Mouse (Mus musculus) liver (tissue): Measurements from ENCODE around the gene Sigmar1.
A peak's percentile ranks its signal among the peaks of the same experiment; 100 is the strongest.

ENCODE experiments used
- DNase-seq: peaks from one replicate; pipeline ENCODE4 v3.0.0-alpha.2; 2020; ENCODE audit warnings: mixed read lengths

The Sigmar1 gene

DNA sequence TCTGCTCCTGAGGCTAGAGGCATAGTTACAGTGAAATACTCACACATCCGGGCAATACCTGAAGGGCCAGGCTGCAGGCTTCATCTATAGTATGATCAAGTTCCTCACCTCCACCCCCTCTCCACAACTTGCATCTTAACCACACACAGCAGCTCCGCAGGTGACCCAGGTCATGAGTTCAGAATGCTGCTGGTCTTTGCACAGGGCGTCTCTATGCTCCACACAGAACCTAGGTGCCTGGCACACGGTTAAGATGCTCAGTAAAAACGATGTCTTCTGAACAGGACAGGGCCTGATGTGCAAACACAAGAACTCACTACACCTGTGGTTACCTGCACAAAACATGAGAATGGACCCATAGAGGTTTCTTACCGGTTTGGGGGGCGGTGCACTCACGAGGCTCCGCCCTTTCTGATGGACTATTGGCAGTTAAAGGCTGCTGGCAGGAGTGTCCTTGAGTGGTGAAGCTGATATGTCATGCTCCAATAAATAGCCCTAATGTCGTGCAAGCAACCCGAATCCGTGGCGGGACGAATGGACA lies 1.1 kb downstream of the Sigmar1 start, which contains the start of gene Galt:
Galt (plus strand) TSS at position 432 of the 541 bp plus-strand sequence.
- peak; percentile 74 for DNase-seq

DNA sequence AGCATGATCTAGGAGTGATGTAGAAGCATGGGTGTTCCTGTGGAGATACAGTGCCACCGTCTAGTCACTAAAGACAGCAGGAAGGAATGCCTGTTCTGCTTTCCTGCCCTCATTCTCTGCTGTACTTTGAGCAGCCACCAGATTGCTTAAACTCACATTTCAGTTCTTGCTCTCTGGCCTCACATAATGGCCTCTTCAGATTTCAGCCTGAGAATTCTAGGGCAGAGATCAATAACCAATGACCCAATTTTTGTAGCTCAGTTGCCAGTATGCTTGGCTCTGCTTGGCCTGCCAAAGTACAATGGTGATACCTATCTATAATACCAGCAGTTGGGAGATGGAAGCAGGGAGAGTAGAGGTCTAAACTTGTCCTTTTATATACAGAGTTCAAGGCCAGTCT lies 10.9 kb downstream of the Sigmar1 start:
- DNase-seq: no peak

DNA sequence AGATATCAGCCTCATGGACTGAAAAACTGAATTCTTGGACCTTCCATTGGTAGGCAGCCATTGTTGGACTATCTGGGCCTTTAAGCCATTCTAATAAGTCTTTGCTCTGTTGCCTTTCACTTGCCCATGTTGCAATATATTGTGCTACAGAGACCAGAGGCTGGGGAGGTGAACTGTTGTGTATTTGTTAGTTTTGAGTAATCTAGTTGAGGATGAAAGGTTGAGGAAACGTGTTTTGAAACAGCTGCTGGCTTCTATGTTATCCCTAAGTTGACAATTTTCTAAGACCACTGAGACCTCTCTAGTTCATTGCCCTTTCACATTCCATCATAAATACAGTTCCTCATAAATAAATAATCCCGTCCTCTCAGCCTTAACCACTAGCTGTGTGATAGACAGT lies 11.8 kb downstream of the Sigmar1 start:
- DNase-seq: no peak

DNA sequence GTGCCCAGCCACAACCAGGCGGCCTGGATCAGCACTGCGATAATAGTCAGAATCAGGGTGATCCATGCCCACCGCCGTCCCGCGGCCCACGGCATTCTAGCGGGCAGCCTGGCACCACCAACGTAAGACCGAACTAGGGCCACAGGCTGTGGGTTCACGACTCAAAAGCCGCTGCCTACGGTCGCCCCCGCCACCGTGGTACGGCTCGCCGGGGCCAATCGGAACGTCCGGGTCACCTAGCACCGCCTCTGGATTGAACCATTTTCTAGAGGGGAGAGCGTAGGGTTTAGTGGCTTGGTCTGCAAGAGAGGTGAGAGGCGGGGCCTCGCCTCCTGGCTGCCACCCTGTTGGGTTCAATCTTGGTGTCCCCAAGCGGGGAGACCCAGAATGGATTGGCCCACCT lies 14.8 kb downstream of the Sigmar1 start:
- DNase-seq: peak; percentile 91

DNA sequence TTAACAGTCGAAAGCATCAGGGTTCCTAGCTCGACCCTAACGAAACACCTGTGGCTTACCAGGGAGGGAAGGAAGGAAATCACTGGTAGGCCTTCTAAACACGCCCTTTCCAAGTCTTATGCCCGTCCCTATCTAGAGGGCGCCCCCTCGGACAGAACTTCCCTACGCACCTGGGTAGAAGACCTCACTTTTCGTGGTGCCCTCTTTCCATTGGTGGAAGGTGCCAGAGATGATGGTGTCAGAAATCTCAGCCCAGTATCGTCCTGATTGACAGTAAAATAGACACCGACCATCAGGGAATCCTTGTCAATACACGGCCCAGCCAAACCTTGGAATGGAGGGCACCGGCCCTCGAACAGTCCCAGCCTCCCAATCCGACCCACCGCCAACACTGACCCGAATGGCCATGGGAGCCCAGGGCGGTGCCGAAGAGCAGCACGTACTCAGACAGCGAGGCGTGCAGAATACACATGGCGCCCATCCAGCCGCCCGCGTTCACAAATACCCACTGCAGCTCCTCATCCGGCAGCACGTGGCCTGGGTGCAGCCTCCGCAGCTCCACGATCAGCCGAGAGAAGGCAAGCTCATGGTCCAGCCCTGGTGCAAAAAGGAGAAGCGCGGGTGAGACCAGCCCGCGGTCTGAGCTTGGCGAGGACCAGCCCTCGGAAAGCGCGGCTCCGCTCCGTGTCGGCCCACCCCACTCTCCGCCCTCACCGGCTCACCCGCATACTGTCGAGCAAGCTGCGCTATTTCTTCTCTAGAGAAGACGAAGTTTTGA lies 15.4 kb downstream of the Sigmar1 start:
- DNase-seq: peak; percentile 32

DNA sequence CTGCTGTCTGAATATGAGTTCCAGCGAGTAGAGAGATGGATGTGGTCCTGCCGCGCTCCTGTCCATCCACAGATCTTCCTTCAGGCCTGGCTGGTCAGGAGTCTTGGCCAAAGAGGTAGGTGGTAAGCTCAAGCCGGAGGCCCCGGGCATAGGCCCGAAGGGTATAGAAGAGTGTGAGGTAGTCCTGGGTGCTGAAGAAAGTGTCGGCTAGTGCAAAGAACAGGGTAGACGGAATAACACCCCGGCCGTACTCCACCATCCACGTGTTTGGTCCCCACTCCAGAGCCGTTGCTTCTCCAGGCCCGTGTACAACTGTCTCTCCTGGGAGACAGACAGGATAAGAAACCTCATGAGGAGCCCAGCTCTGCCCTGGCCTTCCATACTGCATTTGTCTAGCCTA lies 16.7 kb downstream of the Sigmar1 start:
- no peak for DNase-seq

DNA sequence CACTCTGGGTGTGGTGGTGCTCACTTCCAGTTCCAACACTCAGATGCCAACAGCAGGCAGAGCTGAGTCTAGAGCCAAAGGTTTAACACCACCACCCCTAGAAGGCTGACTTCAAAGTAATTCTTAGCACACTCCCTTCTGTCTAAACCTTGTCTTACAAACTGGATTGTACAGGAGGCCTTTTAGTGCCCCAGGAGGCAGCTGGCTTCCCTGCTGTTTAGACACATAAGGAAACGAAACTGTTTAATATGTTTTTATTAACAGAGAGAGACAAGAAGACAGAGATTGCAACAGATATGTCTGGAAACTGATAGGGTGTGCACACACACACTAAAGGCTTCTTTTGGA lies 17.7 kb downstream of the Sigmar1 start:
- DNase-seq: no peak

DNA sequence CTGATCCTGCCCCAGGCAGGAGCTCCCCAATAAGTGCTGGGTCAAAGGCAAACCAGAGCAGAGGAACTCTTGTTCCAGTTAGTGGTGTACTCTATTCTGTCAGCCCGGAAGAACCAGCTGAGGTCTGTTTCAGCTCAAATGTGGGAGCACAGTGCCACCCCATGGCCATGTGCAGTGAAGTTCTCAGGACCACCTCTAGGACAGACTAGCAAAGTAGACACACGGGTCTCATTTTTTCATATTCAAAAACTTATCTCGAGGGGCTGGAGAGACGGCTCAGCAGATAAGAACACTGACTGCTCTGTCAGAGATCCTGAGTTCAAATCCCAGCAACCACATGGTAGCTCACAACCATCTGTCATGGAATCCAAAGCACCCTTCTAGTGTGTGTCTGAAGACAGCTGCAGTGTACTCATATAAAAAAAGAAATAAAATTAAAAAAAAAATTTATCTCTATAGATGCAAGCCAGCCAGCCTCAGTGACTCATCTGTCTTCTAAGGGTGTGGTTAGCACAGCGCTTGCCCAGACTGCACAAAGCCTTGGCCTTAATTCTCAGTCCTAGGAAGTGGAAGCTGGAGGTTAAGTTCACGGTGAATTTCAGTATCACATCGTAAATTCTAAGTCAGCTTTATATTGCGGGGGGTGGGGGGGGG lies 18.2 kb downstream of the Sigmar1 start:
- peak; percentile 54 for DNase-seq

DNA sequence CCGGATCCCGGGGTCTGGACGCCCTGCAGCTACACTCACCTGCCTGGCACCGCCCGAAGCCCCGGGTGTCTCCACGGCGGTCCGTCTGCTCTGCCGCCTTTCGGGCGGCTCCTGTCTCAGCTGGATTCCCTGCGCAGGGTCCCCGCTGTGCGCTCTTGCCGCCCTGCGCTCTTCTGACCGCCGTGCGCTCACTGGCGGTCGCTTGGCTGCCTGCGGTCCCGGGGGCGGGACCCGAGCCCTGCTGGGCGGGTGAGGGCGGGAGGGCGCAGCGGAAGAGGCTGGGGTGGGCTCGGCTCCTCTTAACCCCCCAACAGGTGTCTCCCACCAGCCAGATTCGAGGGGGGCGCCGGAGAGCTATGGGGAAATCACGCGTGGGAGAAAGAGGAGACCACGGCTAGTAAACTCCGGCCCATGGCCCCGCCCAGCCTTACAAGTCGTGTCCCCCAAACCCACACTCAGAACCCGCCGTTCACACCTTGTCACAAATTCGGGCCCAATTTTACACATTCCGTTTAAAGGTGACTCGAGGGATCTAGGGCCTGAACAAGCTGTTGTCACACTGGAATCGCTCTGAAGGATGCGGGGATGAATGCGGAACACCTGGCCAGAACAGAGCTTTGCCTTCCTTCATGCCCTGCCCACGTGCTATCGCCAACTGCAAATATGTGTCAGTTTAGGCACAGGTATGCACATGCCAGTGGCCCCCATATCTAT lies 24.7 kb downstream of the Sigmar1 start, which contains the start of gene Arid3c:
Arid3c (minus strand) TSS at position 91 of the 714 bp plus-strand sequence.
- no peak for DNase-seq

DNA sequence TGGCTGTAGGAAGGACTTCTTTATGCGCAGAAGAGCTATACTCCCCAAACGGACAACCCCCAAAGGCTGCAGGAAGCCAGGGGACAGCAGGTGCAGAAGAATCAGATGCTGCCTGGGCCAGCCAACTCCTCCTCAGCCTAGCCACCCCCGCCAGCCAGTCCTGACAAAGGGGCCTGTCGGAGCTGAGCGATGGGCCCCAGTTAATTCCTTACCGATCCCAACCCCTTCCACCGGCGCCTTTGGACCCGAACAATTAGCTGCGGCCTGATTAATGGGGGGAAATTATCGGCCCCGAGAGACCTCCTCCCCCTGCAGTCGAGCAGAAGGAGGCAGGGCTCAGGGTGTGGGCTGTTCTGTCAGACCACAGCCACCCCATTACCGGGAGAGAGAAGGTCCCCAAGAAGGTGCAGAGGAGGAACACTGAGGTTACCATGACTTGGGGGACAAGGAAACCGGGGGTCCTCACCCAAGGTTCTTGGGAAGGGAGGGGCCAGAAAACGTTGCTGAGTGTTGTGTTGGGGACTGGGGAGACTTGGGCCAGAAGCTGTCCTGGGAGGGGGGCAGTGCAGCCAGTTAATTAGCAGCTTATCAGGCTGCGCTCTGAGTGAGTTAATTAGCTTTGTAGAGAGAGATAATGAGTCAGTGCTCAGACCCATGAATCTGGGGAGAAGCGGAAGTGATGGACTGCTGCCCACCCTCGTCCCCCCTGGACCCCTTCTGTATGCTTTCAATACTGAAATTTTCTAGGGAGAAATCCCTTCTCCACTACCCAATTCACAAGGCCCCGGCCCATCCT lies 28.9 kb downstream of the Sigmar1 start:
- DNase-seq: no peak

DNA sequence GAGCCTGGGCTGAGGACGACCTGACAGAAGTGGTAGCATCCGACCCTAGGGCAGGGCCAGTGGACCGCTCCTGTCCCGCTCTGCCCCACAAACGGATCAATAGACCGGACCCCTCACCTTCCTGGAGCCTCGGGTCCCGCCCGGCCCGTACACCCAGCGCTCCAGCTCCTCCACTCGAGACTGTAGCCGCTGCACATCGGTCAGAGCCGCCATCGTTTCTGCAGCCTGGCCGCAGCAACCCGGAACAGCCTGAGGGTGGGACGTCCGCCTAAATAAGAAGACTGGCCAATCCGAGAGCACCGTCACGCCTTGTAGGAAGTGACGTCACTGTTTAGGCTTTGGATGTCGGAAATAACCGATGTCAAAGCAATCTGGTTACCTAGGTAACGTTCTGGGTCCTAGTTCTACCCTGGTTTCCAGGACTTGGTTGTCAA lies 33.0 kb downstream of the Sigmar1 start, which contains the start of gene Dctn3:
Dctn3 (minus strand) TSS at position 253 of the 434 bp plus-strand sequence.
- peak; percentile 86 for DNase-seq

DNA sequence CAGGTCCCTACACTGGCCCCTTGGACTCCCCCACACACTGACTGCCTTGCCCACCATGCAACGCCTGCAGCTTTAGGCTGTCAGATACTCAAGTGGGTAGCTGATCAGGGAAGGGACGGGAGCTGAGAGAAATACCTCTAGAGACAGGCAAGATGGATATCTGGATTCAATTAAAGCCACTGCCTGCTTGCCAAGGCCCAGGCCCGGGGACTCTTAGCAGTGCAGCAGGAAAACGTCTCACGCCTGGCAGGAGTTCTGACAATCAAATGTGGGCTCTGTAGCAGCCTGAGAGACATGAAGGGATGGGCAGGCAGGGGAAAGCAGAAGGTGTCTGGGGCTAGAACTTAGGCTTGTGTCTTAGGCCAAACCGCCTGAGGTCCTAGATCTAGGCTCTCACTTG lies 39.1 kb downstream of the Sigmar1 start:
- no peak for DNase-seq

DNA sequence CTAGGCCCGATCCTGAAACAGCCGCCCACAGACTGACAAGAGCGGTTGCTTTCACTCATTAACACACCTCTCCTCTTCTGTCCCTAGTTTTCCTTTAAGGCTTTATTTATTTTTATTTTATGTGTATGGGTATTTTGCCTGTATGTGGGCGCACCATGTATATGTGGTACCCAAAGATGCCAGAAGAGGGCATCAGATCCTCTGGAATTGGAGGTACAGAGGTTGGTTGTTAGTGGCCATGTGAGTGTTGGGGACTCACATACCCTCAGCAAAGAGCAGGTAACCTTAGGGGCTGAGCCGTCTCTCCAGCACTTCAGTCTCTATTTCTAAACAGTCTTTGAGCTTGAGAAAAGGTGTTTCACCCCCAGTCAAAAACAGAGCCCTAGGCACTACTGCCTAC lies 40.4 kb downstream of the Sigmar1 start:
- DNase-seq: no peak

DNA sequence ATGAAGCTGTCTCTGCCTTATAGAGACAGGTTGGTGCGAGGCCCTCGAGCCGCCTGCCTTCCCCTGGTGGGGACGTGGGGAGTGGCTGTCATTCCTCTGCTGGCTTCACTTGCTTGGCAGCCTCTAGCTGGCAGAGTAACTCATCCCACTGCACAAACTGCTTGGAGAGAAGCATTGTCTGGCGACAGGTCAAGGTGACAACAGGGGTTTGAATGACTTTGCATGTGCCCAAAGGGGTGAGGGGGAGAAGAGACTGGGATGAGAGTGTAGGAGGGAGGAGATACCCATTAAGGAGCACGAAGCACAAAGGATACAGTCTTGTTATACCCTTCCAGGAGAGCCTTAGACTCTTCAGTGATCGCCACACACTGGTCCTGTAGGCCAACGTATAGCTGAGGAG lies 40.9 kb downstream of the Sigmar1 start:
- no peak for DNase-seq

DNA sequence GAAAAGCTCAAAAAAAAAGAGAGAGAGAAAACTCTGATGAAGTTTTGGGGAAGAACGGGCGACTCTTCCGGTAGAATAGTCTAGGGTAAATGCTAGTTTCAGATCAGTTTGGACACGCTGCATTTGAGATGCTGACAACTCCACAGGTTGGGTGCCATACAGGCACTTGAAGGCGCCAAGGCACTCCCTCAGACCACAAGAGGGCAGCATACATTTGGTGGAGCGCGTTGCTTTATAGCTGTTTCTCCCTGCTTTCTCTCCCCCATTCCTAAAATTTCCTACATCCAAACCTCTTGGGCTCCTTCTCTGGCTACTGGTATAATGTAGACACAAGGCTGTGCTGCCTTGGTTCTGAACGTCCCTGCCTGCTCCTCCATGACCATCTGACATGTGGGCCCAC lies 41.7 kb downstream of the Sigmar1 start:
- DNase-seq: peak; percentile 61

DNA sequence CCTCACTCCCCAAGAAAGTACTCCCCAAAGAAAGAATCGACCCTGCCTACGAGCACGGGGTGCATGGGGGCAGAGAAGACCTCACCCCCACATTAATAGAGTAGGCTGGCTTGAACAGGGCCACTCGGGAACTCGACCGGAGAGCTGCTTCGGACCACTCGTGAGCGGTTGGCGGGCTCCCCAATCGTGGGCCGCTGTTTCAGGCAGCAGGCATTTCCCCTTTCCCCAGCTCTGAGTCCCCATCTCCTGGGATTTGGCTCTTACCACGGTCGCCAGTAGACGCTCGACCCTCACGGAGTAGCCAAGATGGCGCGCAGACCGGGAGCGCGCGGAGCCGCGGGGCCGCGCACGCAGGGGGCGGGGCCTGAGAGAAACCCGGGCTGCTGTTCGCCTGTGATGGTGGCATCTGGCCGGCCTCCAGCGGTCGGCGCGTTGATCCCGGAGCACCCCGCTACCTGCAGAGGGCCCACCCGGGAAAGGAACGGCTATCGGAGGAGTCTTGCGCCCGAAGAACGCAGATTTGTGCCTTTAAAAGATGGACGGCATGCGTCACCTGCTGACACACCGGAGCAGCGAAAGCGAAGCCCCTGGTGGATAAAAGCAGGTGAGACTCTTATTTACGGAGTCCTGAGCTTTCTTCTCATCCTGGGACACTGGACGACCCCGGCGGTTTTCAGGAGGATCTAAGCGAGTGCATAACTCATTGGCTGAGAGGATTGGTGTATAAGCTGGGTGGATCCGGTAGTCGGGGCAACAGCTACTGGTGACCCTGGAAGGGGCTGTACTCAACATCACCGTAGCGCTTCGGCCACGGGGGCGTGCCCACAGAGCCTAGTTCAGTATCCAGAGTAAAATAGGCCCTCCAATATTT lies 42.5 kb downstream of the Sigmar1 start, which contains the start of gene Rpp25l:
Rpp25l (minus strand) TSS at position 338 of the 871 bp plus-strand sequence.
- DNase-seq: peak; percentile 90

DNA sequence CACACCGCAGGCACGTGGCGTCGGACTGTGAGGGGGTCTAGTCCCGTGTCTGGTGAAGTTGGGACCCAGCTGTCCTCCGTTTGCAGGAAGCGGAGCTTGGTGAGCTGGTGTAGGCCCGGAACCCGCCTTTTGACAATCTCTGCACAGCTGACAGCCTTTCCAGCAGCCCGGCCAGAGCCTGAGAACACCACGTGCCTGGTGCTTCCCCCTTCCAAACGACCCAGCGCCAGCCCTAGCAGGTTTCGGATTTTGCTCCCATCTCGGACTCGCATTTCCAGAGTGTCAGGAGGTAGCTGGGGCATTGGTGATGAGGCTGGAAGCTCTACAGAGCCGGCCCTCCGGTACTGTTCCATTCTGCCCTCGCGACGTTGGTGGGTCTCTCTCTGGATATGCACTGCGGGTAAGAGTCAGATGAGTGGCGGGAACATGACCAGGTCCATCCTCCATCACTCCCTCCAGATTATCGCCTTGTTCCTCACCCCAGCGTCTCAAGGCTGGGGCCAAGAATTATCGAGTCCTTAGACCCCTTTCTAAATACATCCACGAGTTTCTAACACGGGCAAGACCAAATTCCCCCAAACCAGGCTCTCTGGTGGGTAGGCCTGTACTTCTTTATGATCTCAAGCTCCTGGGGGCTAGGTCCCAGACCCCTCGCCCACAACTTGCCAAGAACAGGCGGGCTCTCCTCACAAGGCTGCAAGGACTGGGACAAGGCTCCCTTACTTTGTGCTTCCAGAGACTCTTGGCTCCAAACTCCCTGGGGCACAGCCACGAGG lies 43.3 kb downstream of the Sigmar1 start:
- DNase-seq: peak; percentile 23

DNA sequence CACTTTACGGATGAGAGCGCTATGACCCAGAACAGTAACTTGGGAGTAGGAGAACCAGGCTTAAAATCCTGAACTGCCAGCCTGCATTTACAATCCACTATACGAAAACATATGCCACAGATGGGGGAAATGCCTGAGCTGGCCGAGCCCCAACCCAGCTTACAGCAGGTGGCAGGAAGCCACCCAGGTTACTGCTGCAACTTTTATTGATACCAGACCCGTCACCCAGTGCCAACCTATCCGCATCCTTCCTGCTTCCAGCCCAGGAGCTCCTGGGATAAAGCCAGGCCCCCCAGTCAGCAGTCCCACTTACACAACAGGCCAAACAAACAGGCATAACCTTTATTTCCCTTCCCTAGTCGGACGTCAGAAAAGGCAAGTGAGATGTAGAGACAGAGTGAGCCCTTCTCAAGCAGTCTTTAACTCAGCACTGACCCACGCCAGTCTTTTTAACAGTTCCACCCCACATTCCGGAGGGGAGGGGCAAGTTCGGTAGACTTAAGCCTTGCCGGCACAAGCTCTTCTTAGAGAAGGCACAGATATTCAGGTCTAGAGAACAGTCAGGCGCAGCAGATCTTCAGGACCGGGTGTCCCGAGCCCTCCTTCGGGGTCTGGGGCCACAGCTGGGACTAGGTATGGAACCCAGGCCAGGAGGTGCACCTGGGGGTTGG lies 44.1 kb downstream of the Sigmar1 start:
- DNase-seq: no peak

DNA sequence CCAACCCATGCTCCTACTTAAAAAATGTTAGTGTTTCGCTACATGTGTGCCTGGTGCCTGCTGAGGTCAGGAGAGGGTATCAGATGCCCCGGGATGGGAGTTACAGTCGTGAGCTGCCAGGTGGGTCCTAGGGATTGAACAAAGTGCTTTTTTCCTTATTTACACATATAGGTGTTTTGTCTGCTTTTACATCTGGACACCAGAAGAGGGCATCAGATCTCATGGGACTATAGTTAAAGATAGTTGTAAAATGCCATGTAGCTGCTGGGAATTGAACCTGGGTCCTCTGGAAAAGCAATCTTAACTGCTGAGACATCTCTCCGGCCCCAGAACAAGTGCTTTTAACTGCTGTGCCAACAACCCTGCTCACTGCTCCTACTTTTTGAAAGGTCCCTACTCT lies 45.7 kb downstream of the Sigmar1 start:
- no peak for DNase-seq

DNA sequence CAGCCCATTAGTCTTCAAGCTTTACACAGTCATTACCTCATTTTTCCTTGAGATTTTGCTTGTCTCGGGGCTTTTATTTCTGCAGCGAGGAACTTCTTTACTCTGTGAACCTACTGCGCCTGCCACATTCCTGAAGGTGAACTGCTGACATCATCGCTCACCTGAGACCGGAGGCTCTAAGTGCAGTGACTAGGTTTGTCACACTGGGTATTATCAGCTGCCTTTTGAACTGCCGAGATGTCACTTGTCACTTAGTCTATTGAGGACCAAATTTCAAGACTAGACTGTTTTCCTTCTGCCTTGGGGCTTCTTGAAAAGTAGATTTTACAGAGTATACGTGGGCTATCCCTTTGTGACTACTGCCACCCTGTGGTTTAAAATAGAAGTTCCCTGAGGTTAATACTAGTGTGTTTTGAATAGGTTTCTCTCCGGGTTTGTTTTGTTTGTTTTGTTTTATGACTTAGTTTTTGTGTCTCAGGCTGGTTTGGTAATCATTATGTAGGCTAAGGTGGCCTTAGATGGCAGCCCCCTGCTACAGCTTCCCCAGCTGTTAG lies 47.7 kb downstream of the Sigmar1 start:
- no peak for DNase-seq
